Mouse (Mus musculus): ENCODE measurements at regions not wholly inside any gene's neighbourhood (a gene's known extent, or its start where the extent isn't known, plus 50 kb on each side); places are given as distances from the start of the nearest gene placed in this dataset.
A peak's percentile ranks its signal among the peaks of the same experiment; 100 is the strongest.

GRCm38 (mm10) chr9:61621939-61622338 lies 249.8 kb downstream of the Tle3 start:
- TF ChIP-seq POLR2A (IDR thresholded peaks at IDR 0.05; ENCODE audit: borderline replicate concordance, extremely low read depth, insufficient read depth, insufficient read length, poor library complexity, severe bottlenecking) (no peak), CTCF (IDR thresholded peaks at IDR 0.05; ENCODE audit: borderline replicate concordance, extremely low read depth, insufficient read depth, insufficient read length) (no peak)
- DNase-seq (ENCODE audit: low read depth) = peak; percentile 58

- TF ChIP-seq CTCF (IDR thresholded peaks at IDR 0.05; ENCODE audit: borderline replicate concordance, extremely low read depth, insufficient read depth, insufficient read length) (no peak), POLR2A (IDR thresholded peaks at IDR 0.05; ENCODE audit: borderline replicate concordance, extremely low read depth, insufficient read depth, insufficient read length, poor library complexity, severe bottlenecking) (no peak)
- DNase-seq (ENCODE audit: low read depth) = peak; percentile 26
These were observed 248.6 kb downstream of the Tle3 start for GRCm38 (mm10) chr9:61620786-61621185.

DNA sequence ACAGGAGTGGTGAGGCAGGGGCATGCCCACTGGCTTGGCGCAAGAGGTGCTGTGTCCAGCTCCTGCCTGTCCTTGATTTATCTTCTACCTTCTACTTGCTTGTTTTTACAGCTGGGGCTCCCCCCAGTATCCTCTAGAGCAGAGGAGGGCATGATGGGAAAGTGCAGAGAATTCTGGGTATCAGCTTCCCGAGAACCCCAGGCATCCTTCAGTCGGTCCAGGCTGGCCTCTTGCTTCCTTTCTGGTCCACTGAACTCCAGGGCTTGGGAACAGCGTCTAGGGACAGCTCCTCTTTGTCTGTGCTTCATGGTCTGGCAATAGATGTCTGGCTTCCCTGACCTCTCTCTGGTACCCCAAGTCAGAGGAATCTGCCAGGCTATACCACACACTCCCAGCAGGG lies 247.9 kb downstream of the Tle3 start:
- TF ChIP-seq CTCF (IDR thresholded peaks at IDR 0.05; ENCODE audit: borderline replicate concordance, extremely low read depth, insufficient read depth, insufficient read length) (no peak), POLR2A (IDR thresholded peaks at IDR 0.05; ENCODE audit: borderline replicate concordance, extremely low read depth, insufficient read depth, insufficient read length, poor library complexity, severe bottlenecking) (no peak)
- no peak for DNase-seq (ENCODE audit: low read depth)

- TF ChIP-seq CTCF (IDR thresholded peaks at IDR 0.05; ENCODE audit: borderline replicate concordance, extremely low read depth, insufficient read depth, insufficient read length) (no peak), POLR2A (IDR thresholded peaks at IDR 0.05; ENCODE audit: borderline replicate concordance, extremely low read depth, insufficient read depth, insufficient read length, poor library complexity, severe bottlenecking) (no peak)
- peak; percentile 93 for DNase-seq (ENCODE audit: low read depth)
These were observed 246.5 kb downstream of the Tle3 start for GRCm38 (mm10) chr9:61618510-61619249.

- DNase-seq (ENCODE audit: low read depth) = no peak
- TF ChIP-seq CTCF (IDR thresholded peaks at IDR 0.05; ENCODE audit: borderline replicate concordance, extremely low read depth, insufficient read depth, insufficient read length) (no peak), POLR2A (IDR thresholded peaks at IDR 0.05; ENCODE audit: borderline replicate concordance, extremely low read depth, insufficient read depth, insufficient read length, poor library complexity, severe bottlenecking) (no peak)
These were observed 245.8 kb downstream of the Tle3 start for GRCm38 (mm10) chr9:61617979-61618378.

- DNase-seq (ENCODE audit: low read depth) = peak; percentile 38
- TF ChIP-seq CTCF (IDR thresholded peaks at IDR 0.05; ENCODE audit: borderline replicate concordance, extremely low read depth, insufficient read depth, insufficient read length) = no peak
- TF ChIP-seq POLR2A (IDR thresholded peaks at IDR 0.05; ENCODE audit: borderline replicate concordance, extremely low read depth, insufficient read depth, insufficient read length, poor library complexity, severe bottlenecking) = no peak
These were observed 243.4 kb downstream of the Tle3 start for GRCm38 (mm10) chr9:61615556-61615955.

DNA sequence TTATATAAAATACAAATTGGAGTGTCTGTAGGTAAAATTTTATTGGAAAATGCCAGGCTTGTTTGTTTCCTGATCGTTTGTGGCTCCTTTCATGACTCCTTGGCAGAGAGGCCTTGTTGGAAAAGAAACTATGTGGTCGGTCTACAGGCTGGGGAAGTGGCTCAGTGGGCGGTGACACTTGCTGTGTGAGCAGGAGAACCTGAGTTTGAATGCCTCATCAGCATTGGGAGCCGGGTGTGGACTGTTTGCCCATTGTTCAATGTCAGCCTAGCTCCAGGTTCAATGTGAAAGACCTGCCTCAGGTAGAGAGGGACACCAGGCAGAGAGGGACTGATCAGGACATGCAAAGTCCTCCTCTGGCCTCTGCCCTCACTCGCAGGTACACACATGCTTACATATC lies 235.4 kb downstream of the Tle3 start:
- no peak for TF ChIP-seq POLR2A (IDR thresholded peaks at IDR 0.05; ENCODE audit: borderline replicate concordance, extremely low read depth, insufficient read depth, insufficient read length, poor library complexity, severe bottlenecking)
- TF ChIP-seq CTCF (IDR thresholded peaks at IDR 0.05; ENCODE audit: borderline replicate concordance, extremely low read depth, insufficient read depth, insufficient read length) = no peak
- no peak for DNase-seq (ENCODE audit: low read depth)

DNA sequence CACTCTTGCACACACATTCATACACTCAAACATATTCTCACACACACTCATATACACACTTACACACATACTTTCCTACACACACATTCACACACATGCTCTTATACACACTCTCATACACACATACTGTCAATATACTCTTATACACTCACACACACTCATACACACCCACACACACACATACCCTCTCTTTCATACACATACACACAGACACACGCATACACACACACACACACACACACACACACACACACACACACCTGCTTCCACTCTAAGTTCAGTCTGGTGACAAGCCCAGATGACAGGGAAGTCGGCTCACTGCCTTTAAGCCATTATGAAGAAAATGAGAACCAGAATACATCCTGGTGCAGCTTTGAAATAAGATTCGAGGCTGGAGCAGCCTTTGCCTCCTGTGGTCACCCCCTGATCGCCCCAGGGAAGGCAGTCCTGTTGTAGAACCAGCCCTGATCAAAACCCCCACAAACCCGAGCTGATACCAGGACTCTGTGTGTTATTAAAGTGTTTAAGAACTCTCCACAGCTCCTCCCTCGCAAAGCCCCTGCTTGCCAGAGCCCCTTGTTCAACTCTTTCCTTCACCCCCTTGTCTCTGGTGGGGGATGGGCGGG lies 230.3 kb downstream of the Tle3 start:
- no peak for TF ChIP-seq POLR2A (IDR thresholded peaks at IDR 0.05; ENCODE audit: borderline replicate concordance, extremely low read depth, insufficient read depth, insufficient read length, poor library complexity, severe bottlenecking)
- no peak for TF ChIP-seq CTCF (IDR thresholded peaks at IDR 0.05; ENCODE audit: borderline replicate concordance, extremely low read depth, insufficient read depth, insufficient read length)

GRCm38 (mm10) chr9:61601911-61602310 lies 229.7 kb downstream of the Tle3 start:
- no peak for TF ChIP-seq POLR2A (IDR thresholded peaks at IDR 0.05; ENCODE audit: borderline replicate concordance, extremely low read depth, insufficient read depth, insufficient read length, poor library complexity, severe bottlenecking)
- TF ChIP-seq CTCF (IDR thresholded peaks at IDR 0.05; ENCODE audit: borderline replicate concordance, extremely low read depth, insufficient read depth, insufficient read length) = no peak
- no peak for DNase-seq (ENCODE audit: low read depth)

More for the DNA sequence above, 230.3 kb downstream of the Tle3 start:
- peak; percentile 22 for DNase-seq (ENCODE audit: low read depth)

GRCm38 (mm10) chr9:61597287-61597686 lies 225.1 kb downstream of the Tle3 start:
- peak; percentile 24 for DNase-seq (ENCODE audit: low read depth)
- TF ChIP-seq POLR2A (IDR thresholded peaks at IDR 0.05; ENCODE audit: borderline replicate concordance, extremely low read depth, insufficient read depth, insufficient read length, poor library complexity, severe bottlenecking) (no peak), CTCF (IDR thresholded peaks at IDR 0.05; ENCODE audit: borderline replicate concordance, extremely low read depth, insufficient read depth, insufficient read length) (no peak)

DNA sequence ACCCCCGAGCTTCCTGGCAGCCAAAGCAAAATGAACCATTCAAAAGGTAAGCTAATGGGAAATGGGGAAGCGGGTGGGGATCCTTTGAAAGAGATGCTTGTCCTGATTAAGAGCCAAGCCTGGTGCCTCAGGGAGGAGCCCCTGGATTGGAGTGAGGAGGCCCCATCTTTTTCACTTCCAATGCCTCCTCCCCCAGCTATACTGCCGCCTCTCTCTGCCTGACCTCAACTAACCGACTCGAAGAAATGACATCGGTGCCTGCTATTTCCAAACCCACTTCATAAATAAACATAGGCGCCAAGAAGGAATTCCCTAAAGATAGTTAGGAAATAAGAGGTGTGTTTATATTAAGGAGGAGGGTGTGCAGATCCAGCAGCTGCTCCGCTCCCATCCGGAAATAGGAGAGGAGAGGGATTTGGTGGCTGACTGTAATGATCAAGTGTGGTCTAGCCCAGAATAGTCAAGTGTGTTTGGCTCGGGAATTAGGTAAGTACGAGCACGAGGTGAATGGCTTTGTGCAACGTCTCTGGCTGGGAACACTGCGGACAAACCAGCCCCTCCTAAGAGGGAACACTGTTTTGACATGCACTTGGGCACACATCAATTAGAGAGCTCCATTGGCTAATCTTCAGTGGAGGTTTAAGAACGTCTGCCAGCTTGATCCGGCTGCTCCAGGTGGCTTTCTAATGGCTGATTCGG lies 224.4 kb downstream of the Tle3 start:
- TF ChIP-seq POLR2A (IDR thresholded peaks at IDR 0.05; ENCODE audit: borderline replicate concordance, extremely low read depth, insufficient read depth, insufficient read length, poor library complexity, severe bottlenecking) (no peak), CTCF (IDR thresholded peaks at IDR 0.05; ENCODE audit: borderline replicate concordance, extremely low read depth, insufficient read depth, insufficient read length) (no peak)
- peak; percentile 66 for DNase-seq (ENCODE audit: low read depth)

All from brain, embryonic 14.5 days (tissue).